Mouse (Mus musculus): ENCODE results near the gene Apol9b. TPM values are rescaled to one million over a fixed set of nuclear protein-coding genes. Genes with fewer than 3 reads are reported as not detected.

Apol9b gene
- total RNA-seq, 1 experiment from 2014 or later, result 0.23 TPM

DNA sequence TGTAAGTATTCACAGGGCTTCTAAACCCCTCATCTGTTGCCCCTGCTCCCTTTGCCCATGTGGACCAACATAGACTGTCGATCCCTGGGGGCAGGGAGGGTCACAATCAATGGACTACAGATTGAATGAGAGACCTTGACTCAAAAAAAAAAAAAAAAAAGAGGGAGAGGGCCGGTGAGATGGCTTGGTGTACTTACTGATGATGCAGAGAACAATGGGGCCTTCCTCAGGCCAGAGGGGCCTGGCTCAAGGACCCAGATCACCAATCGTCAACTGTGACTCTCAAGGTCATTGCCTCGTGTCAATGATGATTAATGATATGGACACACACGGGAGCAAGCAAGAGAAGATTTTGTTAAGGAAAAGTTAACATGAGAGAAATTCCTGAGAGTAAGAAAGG lies 15.8 kb downstream of the Apol9b start:
- no peak for ATAC-seq (replicated peaks; ENCODE audit: low read depth, poor library complexity, severe bottlenecking)

DNA sequence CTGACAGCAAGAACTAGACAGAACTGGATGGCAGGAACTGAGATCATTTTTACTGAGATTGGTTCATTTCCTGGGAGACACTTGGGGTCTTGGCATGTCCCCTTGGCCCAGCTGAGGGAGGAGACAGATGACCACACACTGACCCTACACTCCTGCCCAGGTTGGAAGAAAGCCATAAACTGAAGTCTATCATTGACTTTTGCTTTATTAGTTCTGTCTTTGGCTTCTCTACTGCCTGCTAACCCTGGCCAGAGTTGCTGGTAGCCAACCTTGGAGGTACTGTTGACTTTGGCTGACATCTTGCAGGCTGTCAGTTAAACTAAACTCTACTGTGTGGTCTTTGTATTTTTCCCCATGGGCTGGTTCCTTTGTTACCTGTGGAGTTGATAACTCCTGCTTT lies 16.2 kb downstream of the Apol9b start:
- ATAC-seq (replicated peaks; ENCODE audit: low read depth, poor library complexity, severe bottlenecking), result no peak

DNA sequence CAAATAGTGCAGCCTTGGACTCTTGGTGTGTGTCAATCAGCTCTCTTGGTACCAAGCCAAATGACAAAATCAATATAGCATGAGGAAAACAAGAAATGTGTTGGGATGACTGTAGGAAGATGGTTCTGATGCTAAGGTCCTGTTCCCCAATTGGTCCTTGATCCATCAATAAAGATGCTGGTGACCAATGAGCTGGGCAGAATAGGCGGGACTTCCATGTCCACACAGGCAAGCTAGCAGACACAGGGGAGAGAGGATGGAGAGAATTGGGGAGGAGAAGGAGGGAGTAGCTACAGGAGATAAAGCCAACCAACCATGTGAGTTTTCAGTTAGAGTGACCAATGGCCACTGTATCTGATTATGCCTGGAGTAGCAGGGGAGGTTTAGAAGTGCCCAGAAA lies 17.5 kb downstream of the Apol9b start:
- no peak for ATAC-seq (replicated peaks; ENCODE audit: low read depth, poor library complexity, severe bottlenecking)

GRCm38 (mm10) chr15:77748414-77748813 lies 19.6 kb downstream of the Apol9b start:
- no peak for ATAC-seq (replicated peaks; ENCODE audit: low read depth, poor library complexity, severe bottlenecking)

GRCm38 (mm10) chr15:77749717-77750116 lies 20.9 kb downstream of the Apol9b start:
- no peak for ATAC-seq (replicated peaks; ENCODE audit: low read depth, poor library complexity, severe bottlenecking)

- peak; percentile 81; the same call in 1 of the 2 replicates for ATAC-seq (replicated peaks; ENCODE audit: low read depth, poor library complexity, severe bottlenecking)
Observed at GRCm38 (mm10) chr15:77750461-77750860, 21.6 kb downstream of the Apol9b start.

- no peak for ATAC-seq (replicated peaks; ENCODE audit: low read depth, poor library complexity, severe bottlenecking)
Observed at GRCm38 (mm10) chr15:77752443-77752842, 23.6 kb downstream of the Apol9b start.

GRCm38 (mm10) chr15:77755132-77755531 lies 26.3 kb downstream of the Apol9b start:
- ATAC-seq (replicated peaks; ENCODE audit: low read depth, poor library complexity, severe bottlenecking), result no peak

- ATAC-seq (replicated peaks; ENCODE audit: low read depth, poor library complexity, severe bottlenecking), result no peak
Observed at GRCm38 (mm10) chr15:77756081-77756480, 27.2 kb downstream of the Apol9b start.

GRCm38 (mm10) chr15:77756848-77757247 lies 28.0 kb downstream of the Apol9b start, which contains the start of gene Apol8:
Apol8 (minus strand) TSS chr15:77757003.
- peak; percentile 88 for ATAC-seq (replicated peaks; ENCODE audit: low read depth, poor library complexity, severe bottlenecking)

DNA sequence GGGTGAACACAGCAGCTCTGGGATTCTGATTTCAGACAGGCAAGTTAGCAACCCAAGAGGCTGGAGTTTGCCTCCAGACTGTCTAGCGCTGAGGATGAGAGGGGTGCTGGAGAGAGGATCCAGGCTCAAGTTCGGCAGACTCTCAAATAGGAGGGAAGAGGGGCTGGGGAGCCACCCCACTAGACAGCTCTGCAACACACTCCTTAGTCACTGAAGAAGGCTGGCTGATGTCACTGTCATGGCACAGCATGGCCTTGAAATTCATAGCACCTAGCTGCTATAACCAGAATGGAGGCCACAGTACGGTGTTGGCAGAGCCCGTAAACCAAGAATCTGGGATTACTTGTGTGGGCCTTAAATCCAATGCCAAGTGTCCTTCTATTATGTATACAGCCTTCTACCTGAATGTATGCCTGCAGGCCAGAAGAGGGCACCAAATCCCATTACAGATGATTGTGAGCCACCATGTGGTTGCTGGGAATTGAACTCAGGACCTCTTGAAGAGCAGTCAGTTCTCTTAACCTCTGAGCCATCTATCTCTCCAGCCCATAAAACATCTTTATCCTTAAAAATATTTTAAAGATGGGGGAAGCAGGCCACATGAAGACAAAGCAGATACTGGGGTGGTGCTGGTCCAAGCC lies 28.9 kb downstream of the Apol9b start:
- ATAC-seq (replicated peaks; ENCODE audit: low read depth, poor library complexity, severe bottlenecking), result no peak

DNA sequence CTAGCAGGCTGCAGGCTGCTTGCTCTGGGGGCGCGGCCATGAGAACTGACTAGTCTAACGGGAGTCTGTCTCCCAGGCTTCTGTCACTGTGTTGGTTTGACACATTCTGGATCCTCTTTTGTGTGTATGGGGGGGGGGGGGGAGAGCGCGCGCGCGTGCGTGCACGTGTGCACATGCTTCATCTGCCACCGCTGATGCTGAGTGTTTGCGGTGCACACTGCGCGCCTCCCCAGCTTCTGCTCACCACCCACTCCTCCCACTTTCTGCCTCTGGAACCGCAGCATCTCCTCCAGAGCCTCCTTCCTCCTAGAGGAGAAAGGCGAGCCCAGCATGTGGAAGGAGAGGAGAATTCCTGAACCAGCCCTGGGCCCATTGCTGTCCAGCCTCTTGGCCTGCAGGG lies 31.2 kb downstream of the Apol9b start:
- no peak for ATAC-seq (replicated peaks; ENCODE audit: low read depth, poor library complexity, severe bottlenecking)

DNA sequence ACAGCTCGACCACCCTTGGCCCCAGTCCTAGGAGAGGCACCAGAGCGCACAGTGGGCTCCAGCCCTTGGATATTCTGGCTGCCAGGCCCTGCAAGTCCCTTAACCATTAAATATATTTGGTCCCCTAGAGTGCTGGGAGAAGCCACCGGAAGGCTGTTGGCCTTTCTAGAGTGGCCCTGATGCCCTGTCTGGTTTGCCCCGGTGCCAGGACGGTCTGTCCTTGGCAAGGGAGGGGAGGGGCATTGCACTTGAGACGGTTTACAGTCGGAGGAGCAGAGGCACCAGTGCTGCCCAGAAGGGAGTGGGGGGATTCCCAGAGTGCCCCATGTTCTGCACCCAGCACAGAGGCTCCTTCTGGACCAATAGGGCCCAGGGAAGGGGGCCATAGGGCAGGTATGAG lies 32.2 kb downstream of the Apol9b start:
- no peak for ATAC-seq (replicated peaks; ENCODE audit: low read depth, poor library complexity, severe bottlenecking)

- ATAC-seq (replicated peaks; ENCODE audit: low read depth, poor library complexity, severe bottlenecking), result peak; percentile 85
Observed at GRCm38 (mm10) chr15:77761561-77762380, 32.9 kb downstream of the Apol9b start.

DNA sequence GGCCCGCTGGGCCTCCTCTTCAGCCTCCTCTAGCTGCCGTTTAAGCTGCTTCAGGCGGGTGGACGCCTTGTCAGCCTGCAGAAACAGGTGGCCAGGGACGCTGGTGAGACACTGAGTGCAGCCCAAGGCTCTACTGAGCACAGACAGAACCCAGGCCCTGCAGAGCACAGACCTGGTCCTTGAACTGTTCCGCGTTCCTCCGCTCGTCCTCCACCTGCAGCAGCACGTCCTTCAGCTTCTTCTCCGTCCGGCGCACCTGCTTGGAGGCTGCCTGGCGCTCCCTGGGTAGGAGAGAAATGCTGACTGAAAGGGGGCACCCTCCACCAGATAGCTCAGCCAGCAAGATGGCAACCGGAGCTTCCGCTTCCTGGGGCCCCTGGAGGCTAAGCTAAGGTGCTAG lies 34.2 kb downstream of the Apol9b start:
- no peak for ATAC-seq (replicated peaks; ENCODE audit: low read depth, poor library complexity, severe bottlenecking)

- ATAC-seq (replicated peaks; ENCODE audit: low read depth, poor library complexity, severe bottlenecking), result no peak
Observed at GRCm38 (mm10) chr15:77763702-77764101, 34.9 kb downstream of the Apol9b start.

- ATAC-seq (replicated peaks; ENCODE audit: low read depth, poor library complexity, severe bottlenecking), result no peak
Observed at GRCm38 (mm10) chr15:77764391-77765006, 35.7 kb downstream of the Apol9b start.

DNA sequence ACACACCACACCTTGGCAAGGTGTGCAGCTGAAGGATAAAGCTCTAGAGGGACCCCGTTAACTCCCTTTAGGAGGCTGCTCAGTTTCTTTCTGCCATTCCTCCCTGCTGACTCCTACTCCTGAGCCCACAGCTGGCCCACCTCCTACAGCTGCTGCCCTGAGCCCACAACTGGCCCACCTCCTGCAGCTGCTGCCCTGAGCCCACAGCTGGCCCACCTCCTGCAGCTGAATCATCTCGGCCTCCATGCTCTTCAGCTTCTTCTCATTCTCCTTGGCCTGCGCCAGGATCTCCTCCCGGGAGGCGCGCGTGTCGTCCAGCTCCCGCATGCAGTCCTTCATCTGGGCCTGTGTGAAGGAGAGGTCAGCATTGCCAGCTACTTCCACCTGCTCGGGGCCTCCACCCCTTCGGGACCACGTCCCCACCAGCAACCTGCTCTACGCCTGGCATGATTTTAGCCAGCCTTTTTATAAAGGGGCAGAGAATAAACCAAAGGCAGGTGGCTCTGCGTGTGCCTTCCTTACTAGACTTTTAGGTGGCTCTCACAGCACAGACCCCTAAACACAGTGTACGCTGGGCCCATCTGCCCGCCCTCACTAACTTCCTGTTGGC lies 36.8 kb downstream of the Apol9b start:
- ATAC-seq (replicated peaks; ENCODE audit: low read depth, poor library complexity, severe bottlenecking), result no peak

- ATAC-seq (replicated peaks; ENCODE audit: low read depth, poor library complexity, severe bottlenecking), result no peak
Observed at GRCm38 (mm10) chr15:77766981-77767380, 38.1 kb downstream of the Apol9b start.

DNA sequence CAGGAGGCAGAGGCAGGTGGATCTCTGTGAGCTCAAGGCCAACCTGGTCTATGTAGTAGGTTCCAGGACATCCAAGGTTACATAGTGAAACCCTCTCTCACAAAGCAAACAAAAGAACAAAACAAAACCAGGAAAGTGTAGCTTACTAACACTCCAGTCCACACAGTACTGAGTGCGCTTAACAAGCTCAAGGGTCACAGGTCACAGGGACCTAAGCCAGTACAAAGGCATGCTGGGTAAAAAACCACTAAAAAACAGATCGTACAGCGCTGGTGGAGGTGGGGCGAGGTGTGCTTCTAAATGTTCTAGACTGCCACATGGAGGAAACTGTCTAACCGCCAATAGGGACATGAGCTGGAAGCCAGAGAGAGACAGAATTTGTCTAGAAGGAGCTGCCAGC lies 41.5 kb downstream of the Apol9b start:
- no peak for ATAC-seq (replicated peaks; ENCODE audit: low read depth, poor library complexity, severe bottlenecking)

- no peak for ATAC-seq (replicated peaks; ENCODE audit: low read depth, poor library complexity, severe bottlenecking)
Observed at GRCm38 (mm10) chr15:77770942-77771341, 42.1 kb downstream of the Apol9b start.

Measured in common myeloid progenitor, adult 5-6 weeks (primary cell).